Mouse (Mus musculus) right cerebral cortex, postnatal 10 days (tissue): ENCODE results near the gene Ptprh.

Experiments
- DNase-seq, 2 experiments: peaks; one replicate each; pipeline ENCODE4 v3.0.0; 2021; ENCODE audit warnings: low spot score in 2 of 2

Gene Ptprh

DNA sequence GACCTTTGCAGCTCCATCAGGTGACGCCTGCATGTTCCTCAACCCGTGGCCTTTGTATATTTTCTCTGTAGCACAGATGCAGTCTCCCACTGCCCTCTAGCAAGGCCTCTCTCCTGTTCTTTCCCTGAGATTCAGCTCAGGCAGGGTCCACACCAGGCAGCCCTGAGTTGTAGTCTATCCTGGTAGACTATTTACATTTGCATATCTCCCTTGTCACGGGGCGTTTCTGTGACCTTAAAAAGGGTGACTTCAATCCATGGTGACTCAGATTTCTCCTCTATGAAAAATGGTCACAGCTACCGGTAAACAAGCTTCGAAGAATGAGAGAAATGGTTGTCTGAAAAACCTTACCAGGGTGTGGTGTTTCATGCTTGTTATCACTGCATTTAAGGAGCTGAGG lies at the start of gene Ptprh:
Ptprh (minus strand) TSS at position 169 of the 400 bp plus-strand sequence.
- DNase-seq: no peak

DNA sequence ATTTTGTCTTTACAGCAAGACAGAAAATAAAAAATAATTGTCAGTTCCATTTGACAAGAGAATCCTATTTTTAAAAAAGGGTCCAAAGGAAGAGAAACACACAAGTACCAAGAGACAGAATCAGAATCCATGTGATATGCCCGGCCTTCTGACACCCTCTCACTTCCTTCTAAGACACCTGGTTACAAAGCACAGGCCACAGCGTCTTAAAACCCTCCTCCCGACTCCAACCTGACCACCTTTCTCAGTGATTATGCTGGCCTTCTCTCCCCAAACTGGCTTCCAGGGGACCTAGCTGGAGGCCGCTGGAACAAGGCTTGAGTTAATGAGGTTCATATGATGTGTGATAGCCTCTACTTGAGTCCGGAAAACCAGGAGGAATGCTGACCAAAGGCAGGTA lies 49.5 kb upstream of the Ptprh start:
- no peak for DNase-seq

DNA sequence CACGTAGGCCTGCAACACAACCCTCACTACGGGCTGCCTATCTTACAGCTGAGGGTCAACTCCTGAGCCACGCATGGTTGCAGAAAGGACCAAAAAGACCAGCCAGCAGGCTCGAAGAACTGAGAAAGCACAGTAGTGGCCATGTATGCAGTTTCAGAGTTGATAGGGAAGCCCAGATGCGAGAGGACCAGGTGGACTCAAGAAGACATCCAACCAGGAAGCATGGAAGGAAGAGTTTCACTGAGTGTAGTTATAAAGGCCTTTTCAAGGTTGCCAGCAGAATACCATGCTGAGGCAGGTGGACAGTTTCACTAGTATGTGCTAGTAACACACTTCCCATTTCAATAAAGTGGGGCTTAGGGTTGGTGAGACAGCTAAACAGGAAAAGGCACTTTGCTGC lies 48.9 kb upstream of the Ptprh start:
- no peak for DNase-seq

DNA sequence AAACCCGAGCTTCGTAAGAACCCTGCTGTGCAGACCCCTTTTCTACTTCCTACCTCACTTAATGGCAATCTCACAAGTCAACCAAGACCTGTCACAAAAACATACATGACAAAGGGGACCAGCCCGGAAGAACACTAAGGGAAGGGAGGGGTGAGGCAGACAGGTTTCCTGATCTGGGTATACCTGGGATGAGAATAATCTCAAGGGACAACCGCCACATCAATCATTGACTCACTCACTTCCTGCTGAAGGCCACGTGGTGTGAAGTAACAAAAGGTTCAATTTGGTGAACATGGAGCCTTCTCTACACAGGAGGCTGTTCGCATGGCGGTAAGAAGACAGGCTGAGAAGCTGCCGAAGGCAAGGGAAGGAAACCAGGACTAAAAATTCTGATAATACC lies 47.7 kb upstream of the Ptprh start:
- DNase-seq: no peak

DNA sequence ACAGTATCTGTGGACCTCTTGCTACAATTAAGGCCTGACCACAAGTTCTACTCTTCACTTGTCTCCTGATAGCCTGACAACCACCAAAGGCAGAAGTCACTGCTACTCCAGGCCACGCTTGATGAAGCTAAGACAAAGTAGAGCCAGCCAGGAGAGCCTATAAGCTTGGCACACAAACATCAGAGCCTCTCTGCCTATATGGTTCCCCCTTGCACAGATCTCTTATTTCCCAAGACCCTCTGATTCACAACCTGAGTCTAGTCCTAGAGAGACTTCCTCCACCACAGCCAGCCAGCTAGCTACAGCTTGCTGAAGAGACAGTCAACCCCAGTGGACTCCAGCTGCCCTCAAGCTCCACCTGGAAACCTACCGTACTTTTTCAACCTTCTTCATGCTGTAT lies 44.2 kb upstream of the Ptprh start:
- peak in 1 of 2 experiments; percentile 16 for DNase-seq

DNA sequence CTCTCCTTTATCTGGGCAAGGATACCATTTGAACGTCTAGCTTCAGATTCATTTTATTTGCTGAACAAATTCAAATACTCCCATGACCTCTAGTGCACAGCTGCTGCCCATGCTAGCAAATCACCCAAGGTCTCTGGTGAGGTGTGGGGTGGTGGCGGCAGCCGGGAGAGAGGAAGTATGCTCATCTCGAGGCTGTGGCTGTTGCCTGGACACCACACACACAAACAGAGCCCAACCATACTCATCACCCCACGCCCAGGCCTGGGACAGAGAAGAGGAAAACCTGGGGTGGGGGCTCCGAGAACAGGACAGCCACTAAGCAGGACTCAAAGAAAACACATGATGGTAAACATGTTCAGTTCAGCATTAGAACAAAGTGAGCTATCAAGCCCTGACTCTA lies 43.5 kb upstream of the Ptprh start:
- no peak for DNase-seq

DNA sequence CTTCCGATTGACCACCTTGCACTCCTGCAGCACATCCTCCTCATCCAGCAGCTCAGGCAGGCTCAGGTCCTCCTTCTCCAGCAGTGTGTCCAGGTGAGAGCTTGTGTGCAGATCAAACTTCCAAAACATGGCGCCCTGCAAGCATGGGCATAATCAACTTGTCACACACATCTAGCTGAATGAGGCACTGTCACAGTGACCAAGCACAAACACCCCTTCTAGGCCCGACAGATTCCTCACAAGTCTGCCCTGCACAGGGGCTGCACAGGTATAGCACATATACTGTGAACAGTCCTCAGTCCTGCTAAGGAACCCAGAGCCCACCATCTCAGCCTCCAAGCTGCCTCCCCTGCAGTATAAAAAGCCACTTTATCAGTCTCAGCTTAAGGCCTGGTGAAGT lies 43.0 kb upstream of the Ptprh start:
- no peak for DNase-seq

DNA sequence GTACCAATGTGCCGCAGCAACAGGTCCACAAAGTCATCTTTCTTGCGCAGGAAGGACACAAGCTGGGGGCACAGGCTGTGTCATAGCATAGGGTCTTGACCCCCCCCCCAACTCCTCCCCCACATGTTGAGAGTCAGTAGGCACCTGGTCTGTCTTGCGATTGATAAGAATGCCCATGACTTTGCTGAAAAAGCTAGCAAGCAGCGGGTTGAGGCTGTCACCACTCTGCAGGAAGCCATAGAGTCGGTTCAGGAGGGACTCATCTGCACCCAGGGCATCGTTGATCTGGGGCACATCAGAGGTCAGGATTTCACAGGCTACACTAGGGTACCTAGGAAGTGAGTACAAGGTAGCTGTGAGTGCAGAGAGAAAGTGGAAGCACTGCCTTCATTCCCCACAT lies 39.4 kb upstream of the Ptprh start:
- no peak for DNase-seq

DNA sequence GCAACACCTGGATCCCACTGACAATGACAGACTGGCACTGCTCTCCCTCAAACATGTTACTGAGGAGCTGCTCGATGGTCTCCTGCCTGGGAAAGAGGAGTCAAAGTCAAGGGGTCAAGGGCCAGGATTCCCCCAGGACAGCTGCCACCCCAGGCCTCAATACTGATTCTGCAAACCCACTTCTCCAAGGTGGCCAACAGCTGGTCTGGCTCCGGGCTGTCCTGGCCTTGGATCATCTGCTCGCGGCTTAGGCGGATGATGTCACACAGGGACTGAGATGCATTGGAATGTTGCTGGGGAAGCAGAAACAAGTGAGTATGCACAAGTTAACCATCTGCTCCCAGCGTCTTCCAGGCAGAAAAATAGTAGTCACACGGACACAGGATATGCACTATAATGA lies 38.1 kb upstream of the Ptprh start:
- no peak for DNase-seq

DNA sequence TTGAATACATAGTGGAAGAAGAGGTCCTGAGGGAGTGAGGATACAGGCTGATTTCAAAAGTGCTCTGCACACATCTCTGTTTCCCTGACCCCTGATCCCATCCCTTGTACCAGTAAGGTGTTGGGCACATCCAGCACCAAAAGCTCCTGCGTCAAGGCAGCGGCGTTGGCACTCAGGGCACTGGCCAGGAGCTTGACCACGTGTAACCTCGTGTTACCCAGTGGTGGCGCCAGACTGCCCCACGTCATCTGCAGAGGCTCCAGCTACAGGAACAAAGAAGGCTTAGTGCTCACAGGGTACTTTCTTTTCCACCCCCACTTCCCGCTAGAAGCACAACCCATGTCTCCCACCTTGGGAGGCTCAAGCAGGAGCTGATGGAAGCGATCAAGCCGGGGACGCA lies 37.3 kb upstream of the Ptprh start:
- DNase-seq: no peak

DNA sequence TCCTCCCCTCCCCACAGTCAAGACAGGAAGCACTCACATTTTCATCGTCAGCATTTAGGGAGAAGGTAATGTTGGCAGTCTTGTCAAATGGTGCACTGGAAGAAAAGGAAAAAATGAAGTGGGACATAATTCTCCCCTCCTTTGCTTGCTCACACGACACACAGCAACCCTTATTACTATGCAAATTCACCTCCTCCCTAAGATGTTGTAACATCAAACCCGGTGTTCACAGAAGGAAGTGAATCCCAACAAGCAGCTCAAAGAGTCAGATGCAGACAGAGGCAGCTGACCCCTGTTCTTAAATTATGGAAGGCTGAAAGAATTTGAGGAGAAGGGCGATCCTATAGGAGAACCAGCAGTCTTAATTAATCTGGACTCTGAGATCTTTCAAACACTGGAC lies 32.3 kb upstream of the Ptprh start:
- no peak for DNase-seq

DNA sequence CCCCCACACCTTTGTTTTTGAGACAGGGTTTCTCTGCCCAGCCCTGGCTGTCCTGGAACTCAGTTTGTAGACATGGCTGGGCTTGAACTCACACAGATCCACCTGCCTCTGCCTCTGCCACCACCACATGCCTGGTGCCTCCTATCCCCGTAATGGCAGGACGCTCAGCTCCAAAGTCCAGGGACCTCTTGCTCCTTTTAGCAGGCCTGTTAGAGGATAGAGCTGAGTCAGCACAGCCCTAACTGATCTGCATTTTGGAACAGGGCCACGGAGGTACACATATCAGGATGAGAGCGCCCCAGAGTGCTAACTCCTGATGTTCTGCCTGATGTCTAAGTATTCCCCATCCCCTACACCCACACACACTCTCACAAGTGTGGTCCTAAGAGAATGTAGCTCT lies 27.2 kb upstream of the Ptprh start, which contains the start of gene Tmem86b:
Tmem86b (minus strand) TSS at position 392 of the 400 bp plus-strand sequence.
- no peak for DNase-seq

DNA sequence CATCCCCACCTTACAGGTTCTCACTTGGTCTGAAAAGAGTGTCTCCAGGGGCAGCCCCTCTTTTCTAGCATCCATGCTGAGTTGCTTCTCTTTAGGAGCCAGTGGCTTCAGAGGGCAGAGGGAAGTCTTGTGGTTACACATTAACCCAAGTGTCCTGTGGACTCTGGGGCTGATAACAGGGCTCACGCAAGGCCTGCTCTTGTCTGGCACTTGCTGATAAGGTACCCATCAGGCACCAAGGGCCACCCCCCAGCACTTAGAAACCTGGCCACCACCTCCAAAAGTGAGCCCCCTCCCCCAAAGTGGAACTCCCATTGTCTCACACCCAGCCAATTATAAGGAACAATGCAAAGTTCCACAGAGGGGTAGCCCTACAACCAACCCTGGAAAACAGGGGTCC lies 26.4 kb upstream of the Ptprh start:
- no peak for DNase-seq

DNA sequence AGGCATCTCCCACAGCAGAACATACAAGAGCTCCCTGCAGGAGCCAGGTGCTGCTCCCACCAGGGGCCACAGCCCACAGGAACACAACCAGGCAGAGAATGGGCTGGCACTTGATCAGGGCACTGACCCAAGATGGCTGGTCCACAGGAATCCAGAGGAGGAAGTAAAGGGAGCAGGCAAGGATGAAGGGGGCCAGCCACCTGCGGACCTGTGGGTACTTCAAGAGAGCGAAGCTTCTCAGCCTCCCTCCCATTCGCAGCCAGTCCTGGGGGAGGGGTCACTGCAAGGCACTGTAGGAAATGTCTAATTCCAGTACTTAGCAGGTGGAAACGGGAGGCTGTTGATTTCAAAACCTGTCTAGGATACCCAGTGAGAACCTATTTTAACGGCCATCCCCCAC lies 25.7 kb upstream of the Ptprh start:
- no peak for DNase-seq

DNA sequence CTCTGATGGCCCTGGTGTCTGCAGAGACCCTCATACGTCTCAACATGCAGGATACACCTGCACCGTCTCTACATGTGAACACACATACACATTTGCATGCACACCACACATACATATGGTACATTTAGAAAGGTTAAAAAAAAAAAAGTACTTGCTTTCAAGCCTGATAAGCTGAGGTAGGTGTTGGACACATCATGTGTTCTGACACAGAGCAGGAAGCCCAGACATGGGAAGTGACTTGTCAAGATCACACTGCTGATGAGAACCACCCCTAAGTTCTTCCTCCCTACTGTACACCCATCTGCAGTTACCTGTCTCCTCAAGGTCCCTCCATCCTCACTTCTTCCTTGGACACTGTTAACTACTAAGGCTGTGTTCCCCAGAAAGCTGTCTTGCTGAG lies 22.1 kb upstream of the Ptprh start:
- DNase-seq: no peak

DNA sequence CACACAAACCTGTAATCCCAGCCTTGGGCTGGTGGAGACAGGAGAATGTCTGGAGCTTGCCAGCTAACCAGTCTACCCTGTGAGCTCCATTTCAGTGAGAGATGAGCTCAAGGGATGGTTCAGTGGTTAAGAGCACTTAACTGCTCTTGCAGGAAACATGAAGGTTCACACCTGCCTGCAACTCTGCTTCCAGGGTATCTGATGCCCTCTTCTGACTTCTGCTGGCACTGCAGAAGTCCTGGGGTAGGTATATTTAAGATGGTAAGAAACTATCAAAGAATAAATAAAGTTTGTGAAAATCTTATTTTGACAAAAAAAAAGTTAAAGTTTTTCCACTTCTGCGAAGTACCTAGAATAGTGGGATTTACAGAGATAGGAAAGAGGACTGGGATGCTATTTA lies 20.5 kb upstream of the Ptprh start:
- DNase-seq: no peak

DNA sequence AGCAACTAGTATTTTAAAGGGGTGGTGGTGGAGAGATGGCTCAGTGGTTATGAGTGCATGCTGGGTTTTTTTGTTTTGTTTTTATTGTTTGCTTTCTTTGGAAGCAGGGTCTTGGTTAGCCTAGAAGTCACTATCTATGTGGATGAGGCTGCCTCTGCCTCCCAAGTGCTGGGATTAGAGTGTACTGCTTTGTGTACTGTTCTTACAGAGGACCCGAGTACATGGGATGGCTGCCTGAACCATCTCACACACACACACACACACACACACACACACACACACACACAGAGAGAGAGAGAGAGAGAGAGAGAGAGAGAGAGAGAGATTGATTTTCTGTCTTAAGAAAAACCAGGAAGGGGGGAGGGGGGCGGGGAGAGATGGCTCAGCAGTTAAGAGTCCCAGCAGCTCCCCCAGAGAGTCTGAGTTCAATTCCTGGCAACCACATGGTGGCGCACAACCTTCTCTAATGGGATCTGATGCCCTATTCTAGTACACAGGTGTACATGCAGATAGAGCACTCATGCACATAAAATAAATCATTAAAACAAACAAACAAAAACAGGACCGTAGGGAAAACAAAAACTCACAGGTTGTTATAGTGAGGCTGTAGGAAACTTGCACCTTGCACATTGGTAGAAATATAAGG lies 19.8 kb upstream of the Ptprh start:
- DNase-seq: peak in 1 of 2 experiments; percentile 65

DNA sequence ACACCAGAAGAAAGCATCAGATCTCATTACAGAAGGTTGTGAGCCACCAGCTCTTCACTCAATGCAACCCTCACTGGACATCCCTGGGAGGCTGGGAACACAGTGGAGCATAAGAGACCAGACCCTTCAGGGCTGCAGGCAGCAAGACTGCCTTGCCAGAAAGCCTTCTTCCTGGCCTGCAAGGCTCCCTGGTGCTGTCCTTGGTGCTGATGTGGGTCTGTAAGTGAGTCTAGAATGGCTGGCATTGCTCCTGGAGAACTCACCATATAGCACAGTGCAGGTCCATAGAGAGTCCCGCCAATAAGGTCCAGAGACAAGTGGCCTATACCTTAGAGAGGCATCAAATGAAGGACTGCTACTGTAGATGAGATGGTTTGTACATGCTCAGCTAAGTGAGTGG lies 16.1 kb upstream of the Ptprh start:
- DNase-seq: no peak

DNA sequence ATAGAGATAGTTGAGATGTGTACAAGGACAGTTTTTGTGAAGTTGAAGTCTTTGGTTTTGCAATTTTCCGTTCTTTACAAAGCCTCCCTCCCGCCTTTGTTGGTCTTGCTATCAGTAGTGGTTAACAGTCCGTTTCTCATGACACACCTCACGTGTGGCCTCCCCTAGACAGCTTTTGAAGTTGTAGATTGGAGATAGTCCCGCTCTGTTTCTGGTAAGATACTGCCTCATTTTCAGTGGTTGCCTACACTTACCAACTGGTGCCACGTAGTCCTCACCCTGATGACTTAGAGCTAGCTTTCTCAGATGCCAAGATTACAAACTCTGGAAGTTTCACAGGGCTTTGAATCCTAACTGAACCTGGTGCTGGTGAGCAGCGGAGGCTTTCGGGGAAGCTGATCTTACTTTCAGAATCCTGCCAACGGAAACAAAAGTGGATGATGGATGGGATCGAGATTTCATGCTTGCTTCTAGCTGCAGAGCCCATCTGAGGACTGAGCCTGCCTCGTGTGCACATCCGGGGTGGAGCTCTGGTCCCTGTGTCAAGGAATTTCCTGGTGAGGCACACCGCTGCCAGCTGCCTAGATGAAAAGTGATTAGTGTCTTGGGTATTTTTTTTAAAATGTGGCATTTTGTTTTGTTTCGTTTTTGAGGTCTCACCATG lies 10.0 kb upstream of the Ptprh start:
- DNase-seq: no peak

DNA sequence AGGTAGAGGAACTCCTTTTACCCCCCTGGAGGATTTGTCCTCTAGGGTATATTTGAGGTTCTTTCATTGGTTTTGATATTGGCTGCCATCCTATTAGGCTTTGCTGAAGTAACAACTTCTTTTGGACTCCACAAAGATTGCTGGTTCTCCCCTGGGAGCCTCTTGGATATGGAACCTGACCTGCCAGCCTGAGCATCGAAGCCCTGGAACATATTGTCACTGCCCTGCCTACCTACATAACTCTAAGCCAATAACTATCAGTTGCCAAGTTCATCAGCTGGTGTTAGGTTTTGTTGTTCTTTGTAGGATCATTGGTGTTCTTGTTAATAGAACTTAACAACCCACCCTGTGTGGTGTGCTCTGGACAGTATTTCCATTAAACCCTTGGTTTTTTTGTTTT lies 9.1 kb upstream of the Ptprh start:
- DNase-seq: no peak

DNA sequence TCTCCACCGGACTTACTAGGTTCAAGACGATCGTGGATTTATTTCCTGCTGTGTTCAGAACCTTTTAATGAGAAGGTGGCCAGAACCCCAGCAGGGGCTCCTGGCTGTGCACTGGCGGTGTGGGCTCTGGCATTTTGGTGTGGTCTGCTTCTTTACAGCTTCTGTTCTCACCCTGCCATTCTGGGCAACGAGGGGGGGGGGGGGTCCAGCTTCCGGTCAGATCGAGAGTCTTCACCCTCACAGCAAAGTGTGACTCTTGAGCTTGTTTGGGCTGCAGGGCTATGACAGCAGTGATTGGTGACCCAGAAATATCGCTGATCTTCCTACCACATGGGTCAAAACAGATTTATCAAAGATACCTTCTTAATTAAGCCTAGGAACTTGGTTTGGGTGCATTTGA lies 8.5 kb upstream of the Ptprh start:
- DNase-seq: no peak

DNA sequence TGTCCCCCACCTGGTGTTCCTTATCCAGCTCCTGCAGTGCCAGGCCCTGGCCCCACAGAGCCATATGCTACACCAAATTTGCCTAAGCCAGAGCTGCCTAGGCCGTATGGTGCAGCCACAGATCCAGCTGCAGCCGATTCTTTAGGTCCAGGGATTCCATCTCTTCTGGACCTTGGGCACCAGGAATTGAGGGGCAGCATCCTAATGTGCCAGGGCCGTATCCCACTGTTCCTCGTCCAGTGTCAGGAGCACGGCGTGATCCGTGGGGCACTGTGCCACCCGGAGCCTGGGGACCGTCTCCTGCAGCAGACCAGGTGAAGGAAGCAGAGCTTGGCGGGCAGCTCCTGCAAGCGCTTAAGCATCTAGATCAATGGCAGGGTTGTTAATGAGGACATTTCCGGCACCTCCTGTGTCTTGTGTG lies 8.1 kb upstream of the Ptprh start:
- no peak for DNase-seq

DNA sequence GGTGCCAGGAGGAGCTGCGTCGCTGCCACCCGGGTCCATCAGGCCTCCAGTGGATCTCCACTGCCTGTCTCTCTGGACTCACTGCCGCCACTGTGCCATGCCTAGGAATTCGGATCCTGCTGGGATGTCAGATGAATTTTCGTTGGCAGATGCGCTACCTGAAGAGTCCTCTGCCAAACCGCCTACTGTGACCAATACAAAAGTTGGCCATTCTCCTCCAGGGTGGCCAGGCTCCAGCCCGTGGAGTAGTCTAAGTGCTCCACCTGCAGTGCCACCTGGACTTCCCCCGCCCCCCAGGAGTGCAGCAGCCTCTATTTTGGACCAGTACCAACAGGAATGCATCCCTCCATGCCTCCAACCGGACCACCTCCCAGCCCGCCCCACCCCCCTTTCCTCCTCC lies 7.7 kb upstream of the Ptprh start:
- no peak for DNase-seq

DNA sequence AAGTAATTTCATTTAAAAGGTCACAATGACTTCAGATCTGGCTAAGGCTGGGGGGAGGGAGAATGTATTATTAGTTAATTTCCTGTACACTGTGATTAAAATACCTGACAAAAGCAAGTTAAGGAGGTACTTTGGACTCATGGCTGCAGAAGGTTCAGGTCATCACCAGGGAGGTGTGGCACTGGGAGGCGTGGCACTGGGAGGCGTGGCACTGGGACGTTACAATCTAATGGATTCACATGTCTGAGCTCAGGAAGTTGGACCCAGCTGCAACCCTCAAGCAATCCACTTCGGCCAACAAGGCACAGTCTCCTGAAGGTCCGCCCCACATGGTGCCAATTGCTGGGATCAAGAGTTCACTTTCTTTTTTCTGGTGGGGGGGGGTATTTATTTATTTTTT lies 4.2 kb upstream of the Ptprh start:
- no peak for DNase-seq
